Mouse (Mus musculus): ENCODE data around the gene Col1a2. TPM values are rescaled to one million over a fixed set of nuclear protein-coding genes. Genes with fewer than 3 reads are reported as not detected.

The Col1a2 gene
- total and polyA plus RNA-seq, 3 experiments, result not detected

- peak overlapping the region; percentile 72 for H3K9ac ChIP-seq (ENCODE audit: control insufficient read depth, low read depth, low read length, poor library complexity, severe bottlenecking)
- TF ChIP-seq POLR2AphosphoS5 (IDR thresholded peaks at IDR 0.05; ENCODE audit: borderline replicate concordance, low read depth, low read length) (no peak), MYC (IDR thresholded peaks at IDR 0.05; ENCODE audit: low read depth, low read length) (0 out of 2 replicates have a peak, but pooled peaks have one; percentile 15), TCF12 (IDR thresholded peaks at IDR 0.05; ENCODE audit: low read depth, low read length) (peak; percentile 88; the same call in 1 of the 2 replicates), MAFK (IDR thresholded peaks at IDR 0.05; ENCODE audit: borderline replicate concordance, low read depth, low read length) (no peak), MAZ (IDR thresholded peaks at IDR 0.05; ENCODE audit: low read depth, low read length) (0 out of 2 replicates have a peak, but pooled peaks have one; percentile 55), KAT2A (conservative IDR thresholded peaks at IDR 0.05; ENCODE audit: low read depth, low read length) (no peak), GATA1 (IDR thresholded peaks at IDR 0.05; ENCODE audit: low read depth, low read length) (peak; percentile 87), POLR2AphosphoS2 (IDR thresholded peaks at IDR 0.05; ENCODE audit: low read length) (peak; percentile 68; the same call in 1 of the 2 replicates), SIN3A (IDR thresholded peaks at IDR 0.05; ENCODE audit: low read length) (peak; percentile 70), JUND (IDR thresholded peaks at IDR 0.05; ENCODE audit: low read depth, low read length) (0 out of 2 replicates have a peak, but pooled peaks have one; percentile 29), POLR2A (IDR thresholded peaks at IDR 0.05; ENCODE audit: control insufficient read depth in 1 of 2, insufficient read depth in 1 of 2, low read depth in 1 of 2, low read length in 2 of 2, poor library complexity in 1 of 2) (peak; percentile 32 to 58; a peak in 2 of 4 replicates), ETS1 (IDR thresholded peaks at IDR 0.05; ENCODE audit: low read depth, low read length) (peak; percentile 70; the same call in 1 of the 2 replicates), ELF1 (IDR thresholded peaks at IDR 0.05; ENCODE audit: low read depth, low read length) (no peak), HCFC1 (IDR thresholded peaks at IDR 0.05; ENCODE audit: low read depth, low read length) (no peak), NELFE (IDR thresholded peaks at IDR 0.05; ENCODE audit: low read depth, low read length) (peak; percentile 63), TAL1 (IDR thresholded peaks at IDR 0.05; ENCODE audit: low read length) (peak; percentile 88), GABPA (IDR thresholded peaks at IDR 0.05; ENCODE audit: low read depth, low read length) (no peak), TBP (IDR thresholded peaks at IDR 0.05; ENCODE audit: low read depth, low read length) (peak; percentile 30), CHD1 (IDR thresholded peaks at IDR 0.05; ENCODE audit: low read depth, low read length) (peak; percentile 61; the same call in 1 of the 2 replicates), EP300 (IDR thresholded peaks at IDR 0.05; ENCODE audit: low read depth in 1 of 2, low read length in 2 of 2) (peak; percentile 96 to 97), MYB (IDR thresholded peaks at IDR 0.05; ENCODE audit: low read depth, low read length) (peak; percentile 92), ZMIZ1 (IDR thresholded peaks at IDR 0.05; ENCODE audit: low read depth, low read length) (no peak)
- peaks cover 10 to 24% of the 10 kb centered on the region in 2 experiments for H3K4me1 ChIP-seq (ENCODE audit: control insufficient read depth in 1 of 2, insufficient read depth in 2 of 2, low read length in 2 of 2)
- peak overlapping the region; percentile 43 to 61 for H3K4me3 ChIP-seq (ENCODE audit: control insufficient read depth in 1 of 2, insufficient read depth in 1 of 2, low read depth in 2 of 2, low read length in 2 of 2)
- H3K27ac ChIP-seq (ENCODE audit: control insufficient read depth, low read depth, low read length), result peak overlapping the region; percentile 98
- H3K79me2 ChIP-seq (ENCODE audit: control insufficient read depth, insufficient read depth, low read length, poor library complexity), result peaks cover 2% of the 10 kb centered on the region; the same call in 1 of the 2 replicates
- H3K9me3 ChIP-seq (replicated peaks; ENCODE audit: insufficient read depth, low read length), result no peaks in the 10 kb centered on the region
- H3K36me3 ChIP-seq (ENCODE audit: control insufficient read depth in 1 of 2, insufficient read depth in 2 of 2, low read length in 2 of 2), result peaks cover 0 to 32% of the 10 kb centered on the region in 2 experiments; a peak in 2 of 4 replicates
- H3K27me3 ChIP-seq (ENCODE audit: control insufficient read depth in 1 of 2, insufficient read depth in 2 of 2, low read length in 2 of 2), result no peaks in the 10 kb centered on the region
- DNase-seq (ENCODE audit: low read depth, low spot score), result peak; percentile 86
Observed at GRCm38 (mm10) chr6:4456691-4457447, 47.7 kb upstream of the Col1a2 start.

All from MEL (cell line).